Mouse (Mus musculus): Measurements from ENCODE around the gene Fkbpl. TPM values are rescaled to one million over a fixed set of nuclear protein-coding genes. Genes with fewer than 3 reads are reported as not detected.

Gene Fkbpl
- polyA plus RNA-seq, 1 experiment from 2014 or later = 14.5 TPM

DNA sequence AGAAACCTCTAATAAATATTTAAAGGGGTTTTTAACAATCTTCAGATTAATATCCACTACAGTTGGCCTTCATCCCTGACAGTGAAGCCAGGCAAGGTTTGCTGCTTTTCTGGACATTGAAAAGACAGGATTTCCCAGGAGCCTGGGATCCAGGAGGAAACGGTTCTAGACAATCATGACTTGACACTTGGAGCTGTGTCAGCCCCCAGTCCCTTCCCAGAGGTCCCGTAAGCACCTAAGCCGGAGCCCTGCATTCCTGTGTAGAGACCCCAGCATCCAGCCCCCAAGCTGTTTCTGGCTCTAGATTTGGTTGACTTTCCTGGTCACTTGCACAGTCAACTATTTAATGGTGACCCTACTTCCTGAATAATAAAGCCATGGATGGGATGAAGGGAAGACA lies 14.0 kb downstream of the Fkbpl start:
- Histone ChIP-seq H3K9me3 (ENCODE audit: low read length) (no peaks in the 10 kb centered on the region), H3K27me3 (replicated peaks; ENCODE audit: insufficient read depth, low read length) (peaks cover 7% of the 10 kb centered on the region; the same call in 1 of the 2 replicates), H3K36me3 (ENCODE audit: insufficient read depth, low read length) (no peaks in the 10 kb centered on the region), H3K4me3 (ENCODE audit: low read depth, low read length) (no peak overlapping the region), H3K4me1 (ENCODE audit: insufficient read depth, low read depth, low read length) (peaks cover 17% of the 10 kb centered on the region), H3K4me2 (replicated peaks; ENCODE audit: low read depth, low read length) (no peak overlapping the region), H3K27ac (ENCODE audit: low read length) (no peak overlapping the region), H3K9ac (replicated peaks; ENCODE audit: low read depth) (no peak overlapping the region)
- ATAC-seq = no peak
- TF ChIP-seq CTCF (IDR thresholded peaks at IDR 0.05) (no peak), EP300 (IDR thresholded peaks at IDR 0.05) (no peak)
- WGBS = 76% methylated on average over 3 of the region's 3 CpGs
- no peak for DNase-seq (ENCODE audit: low spot score)

DNA sequence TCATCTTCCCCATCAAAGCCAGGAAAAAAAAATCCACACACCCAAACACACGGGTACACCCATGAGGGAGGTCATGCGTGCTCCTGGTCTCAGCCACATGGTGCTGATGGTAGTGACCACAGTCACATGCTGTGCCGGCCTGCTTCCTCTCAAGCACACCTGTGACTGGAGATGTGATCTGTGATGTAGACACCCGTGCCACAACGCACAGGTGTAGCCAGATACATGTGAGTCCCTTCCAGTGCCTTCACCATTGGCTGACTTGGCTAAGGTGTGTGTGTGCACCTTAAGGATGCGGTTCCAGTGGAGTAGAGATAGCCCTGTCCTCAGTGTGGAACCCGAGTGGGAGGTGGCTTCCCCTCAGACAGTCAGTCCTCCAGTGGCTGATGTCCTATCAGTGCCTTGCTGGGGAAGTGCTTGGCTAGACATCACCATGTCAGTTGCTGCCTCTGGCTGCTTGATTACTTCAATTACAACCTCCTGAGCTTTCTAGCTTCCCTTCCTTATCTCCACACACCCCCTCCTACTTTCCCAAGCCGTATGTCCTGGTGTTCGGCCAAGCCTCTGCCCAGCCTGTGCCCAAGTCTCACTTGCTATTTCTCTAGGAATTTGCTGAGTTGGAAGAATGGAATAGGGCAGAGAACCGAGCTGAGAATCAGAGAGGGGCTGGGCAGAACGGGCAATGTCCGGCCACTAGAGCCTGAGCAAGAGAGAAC lies 14.8 kb downstream of the Fkbpl start:
- 53% methylated on average over 12 of the region's 12 CpGs for WGBS
- peaks cover 7% of the 10 kb centered on the region; the same call in 1 of the 2 replicates for H3K27me3 ChIP-seq (replicated peaks; ENCODE audit: insufficient read depth, low read length)
- H3K27ac ChIP-seq (ENCODE audit: low read length) = no peak overlapping the region
- DNase-seq (ENCODE audit: low spot score) (no peak), ATAC-seq (no peak)
- H3K4me3 ChIP-seq (ENCODE audit: low read depth, low read length) = no peak overlapping the region
- peaks cover 17% of the 10 kb centered on the region for H3K4me1 ChIP-seq (ENCODE audit: insufficient read depth, low read depth, low read length)
- TF ChIP-seq EP300 (IDR thresholded peaks at IDR 0.05) (no peak), CTCF (IDR thresholded peaks at IDR 0.05) (no peak)
- H3K4me2 ChIP-seq (replicated peaks; ENCODE audit: low read depth, low read length) = no peak overlapping the region
- H3K36me3 ChIP-seq (ENCODE audit: insufficient read depth, low read length) = no peaks in the 10 kb centered on the region
- no peak overlapping the region for H3K9ac ChIP-seq (replicated peaks; ENCODE audit: low read depth)
- no peaks in the 10 kb centered on the region for H3K9me3 ChIP-seq (ENCODE audit: low read length)

- no peak overlapping the region for H3K27ac ChIP-seq (ENCODE audit: low read length)
- H3K4me3 ChIP-seq (ENCODE audit: low read depth, low read length) = no peak overlapping the region
- WGBS = 68% methylated on average over 3 of the region's 3 CpGs
- H3K4me1 ChIP-seq (ENCODE audit: insufficient read depth, low read depth, low read length) = peaks cover 17% of the 10 kb centered on the region
- H3K36me3 ChIP-seq (ENCODE audit: insufficient read depth, low read length) = no peaks in the 10 kb centered on the region
- ATAC-seq (no peak), DNase-seq (ENCODE audit: low spot score) (no peak)
- TF ChIP-seq CTCF (IDR thresholded peaks at IDR 0.05) (no peak), EP300 (IDR thresholded peaks at IDR 0.05) (no peak)
- H3K9ac ChIP-seq (replicated peaks; ENCODE audit: low read depth) = no peak overlapping the region
- no peak overlapping the region for H3K4me2 ChIP-seq (replicated peaks; ENCODE audit: low read depth, low read length)
- peaks cover 7% of the 10 kb centered on the region for H3K27me3 ChIP-seq (replicated peaks; ENCODE audit: insufficient read depth, low read length)
- H3K9me3 ChIP-seq (ENCODE audit: low read length) = no peaks in the 10 kb centered on the region
Observed at GRCm38 (mm10) chr17:34659897-34660214, 15.3 kb downstream of the Fkbpl start.

DNA sequence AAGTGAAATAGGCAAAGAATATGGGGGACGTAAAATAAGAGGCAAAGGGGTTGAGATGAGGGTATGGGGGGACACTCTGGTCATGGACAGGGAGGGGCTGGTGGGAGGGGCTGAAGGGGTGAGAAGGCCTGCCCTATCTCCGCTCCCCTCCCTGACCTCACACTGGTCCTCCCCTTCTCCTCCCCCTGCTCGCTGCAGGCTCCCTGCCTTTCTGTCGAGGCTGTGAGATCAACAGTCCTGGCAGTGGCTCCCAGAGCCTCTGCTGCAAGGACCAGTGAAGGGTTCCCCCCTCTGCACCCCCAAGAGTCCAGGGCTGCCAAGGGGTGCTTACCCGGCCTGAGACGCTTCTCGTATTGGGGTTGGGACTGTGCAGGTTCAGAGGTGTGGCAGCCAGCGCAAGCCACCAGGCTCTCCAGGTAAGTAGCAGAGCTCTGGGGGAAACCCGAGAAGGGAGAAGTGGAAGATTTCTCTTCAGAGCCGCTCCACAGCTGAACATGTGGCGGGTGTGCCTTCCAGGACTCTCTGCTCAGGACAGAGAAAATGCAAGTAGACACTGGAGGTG lies 15.8 kb downstream of the Fkbpl start:
- Histone ChIP-seq H3K27ac (ENCODE audit: low read length) (no peak overlapping the region; the same call in 1 of the 2 replicates), H3K36me3 (ENCODE audit: insufficient read depth, low read length) (no peaks in the 10 kb centered on the region), H3K4me2 (replicated peaks; ENCODE audit: low read depth, low read length) (no peak overlapping the region; the same call in 1 of the 2 replicates), H3K9ac (replicated peaks; ENCODE audit: low read depth) (no peak overlapping the region), H3K27me3 (replicated peaks; ENCODE audit: insufficient read depth, low read length) (peaks cover 7% of the 10 kb centered on the region), H3K9me3 (ENCODE audit: low read length) (no peaks in the 10 kb centered on the region), H3K4me3 (ENCODE audit: low read depth, low read length) (peak overlapping the region; percentile 8; the same call in 1 of the 2 replicates), H3K4me1 (ENCODE audit: insufficient read depth, low read depth, low read length) (peaks cover 13% of the 10 kb centered on the region)
- no peak for ATAC-seq
- no peak for TF ChIP-seq EP300 (IDR thresholded peaks at IDR 0.05)
- no peak for TF ChIP-seq CTCF (IDR thresholded peaks at IDR 0.05)
- DNase-seq (ENCODE audit: low spot score) = no peak
- 22% methylated on average over 10 of the region's 11 CpGs for WGBS

GRCm38 (mm10) chr17:34661121-34661591 lies 16.6 kb downstream of the Fkbpl start:
- Histone ChIP-seq H3K9ac (replicated peaks; ENCODE audit: low read depth) (no peak overlapping the region), H3K27ac (ENCODE audit: low read length) (peak overlapping the region; percentile 57; the same call in 1 of the 2 replicates), H3K36me3 (ENCODE audit: insufficient read depth, low read length) (no peaks in the 10 kb centered on the region), H3K4me2 (replicated peaks; ENCODE audit: low read depth, low read length) (peak overlapping the region; percentile 48), H3K9me3 (ENCODE audit: low read length) (no peaks in the 10 kb centered on the region), H3K4me3 (ENCODE audit: low read depth, low read length) (peak overlapping the region; percentile 14; the same call in 1 of the 2 replicates), H3K27me3 (replicated peaks; ENCODE audit: insufficient read depth, low read length) (peaks cover 7% of the 10 kb centered on the region), H3K4me1 (ENCODE audit: insufficient read depth, low read depth, low read length) (peaks cover 12% of the 10 kb centered on the region)
- WGBS = 3% methylated on average over 18 of the region's 19 CpGs
- DNase-seq (ENCODE audit: low spot score) (peak; percentile 81), ATAC-seq (peak; percentile 83)
- TF ChIP-seq CTCF (IDR thresholded peaks at IDR 0.05) (no peak), EP300 (IDR thresholded peaks at IDR 0.05) (peak; percentile 79)

- DNase-seq (ENCODE audit: low spot score) (no peak), ATAC-seq (no peak)
- Histone ChIP-seq H3K4me1 (ENCODE audit: insufficient read depth, low read depth, low read length) (peaks cover 12% of the 10 kb centered on the region; the same call in 1 of the 2 replicates), H3K4me2 (replicated peaks; ENCODE audit: low read depth, low read length) (no peak overlapping the region), H3K9ac (replicated peaks; ENCODE audit: low read depth) (no peak overlapping the region), H3K9me3 (ENCODE audit: low read length) (no peaks in the 10 kb centered on the region), H3K27ac (ENCODE audit: low read length) (no peak overlapping the region), H3K36me3 (ENCODE audit: insufficient read depth, low read length) (no peaks in the 10 kb centered on the region), H3K4me3 (ENCODE audit: low read depth, low read length) (no peak overlapping the region), H3K27me3 (replicated peaks; ENCODE audit: insufficient read depth, low read length) (peaks cover 7% of the 10 kb centered on the region)
- TF ChIP-seq EP300 (IDR thresholded peaks at IDR 0.05) = no peak
- WGBS = 90% methylated on average over 1 of the region's 1 CpGs
Observed at GRCm38 (mm10) chr17:34662468-34662867, 17.9 kb downstream of the Fkbpl start.

All from lung, postnatal 0 days (tissue).